Mouse (Mus musculus) heart, postnatal 4 days (tissue): ENCODE results near the gene Lgals12. TPM values are rescaled to one million over a fixed set of nuclear protein-coding genes. Genes with fewer than 3 reads are reported as not detected.

Experiments
- DNase-seq: peaks from one replicate; pipeline ENCODE4 v3.0.0; 2021
- total RNA-seq, 2 experiments: library from RNA; stranded (reverse); gene quantifications; 2 replicates each; pipeline ENCODE4 v1.2.3; 2021

The Lgals12 gene
- total RNA-seq = under 1 TPM; 0.36 to 0.41 TPM

DNA sequence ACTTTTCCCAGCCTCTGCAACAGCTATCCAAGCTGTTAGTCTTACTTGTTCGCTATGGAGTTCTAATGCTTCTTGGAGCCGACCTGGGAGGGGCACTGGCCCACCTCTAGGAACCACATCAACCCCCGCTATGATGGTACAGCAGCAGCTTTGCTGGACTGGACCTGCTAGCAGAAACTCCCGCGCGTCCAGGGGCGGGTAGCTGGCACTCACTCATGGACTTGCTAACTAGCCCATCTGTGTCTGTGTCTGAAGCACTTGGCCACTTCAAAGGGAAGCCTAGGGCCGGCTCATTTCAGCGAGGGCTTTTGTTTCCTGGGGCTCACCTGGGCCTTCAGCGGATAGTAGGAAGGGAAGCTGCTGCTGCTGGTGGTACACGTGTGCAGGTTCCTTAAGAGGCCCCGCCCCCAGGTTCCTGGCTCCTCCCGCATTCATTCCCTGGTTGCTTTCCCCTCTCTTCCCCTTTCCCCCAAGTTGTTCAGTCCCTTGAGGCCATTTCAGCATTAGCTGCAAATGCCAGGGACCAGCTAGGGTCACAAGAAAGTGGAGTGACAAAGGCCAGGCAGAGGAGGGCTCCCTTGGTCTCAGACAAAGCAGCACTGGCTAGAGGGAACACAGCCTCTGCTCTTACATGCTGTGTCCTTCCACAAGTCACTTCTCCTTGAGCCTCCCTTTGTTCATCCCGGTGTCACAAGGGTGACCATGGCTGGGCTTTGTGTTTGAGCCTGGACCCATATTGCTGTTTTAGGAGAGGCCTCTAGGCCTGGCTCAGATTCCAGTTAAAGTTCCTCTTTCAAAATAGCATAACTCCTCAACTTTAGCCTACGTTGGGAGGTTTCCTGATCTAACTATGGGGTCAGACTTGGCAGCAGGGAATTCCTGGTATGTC lies at the start of gene Lgals12:
Gene Lgals12 (minus strand): TSS at position 393 of the 889 bp plus-strand sequence.
- peak; percentile 21 for DNase-seq

DNA sequence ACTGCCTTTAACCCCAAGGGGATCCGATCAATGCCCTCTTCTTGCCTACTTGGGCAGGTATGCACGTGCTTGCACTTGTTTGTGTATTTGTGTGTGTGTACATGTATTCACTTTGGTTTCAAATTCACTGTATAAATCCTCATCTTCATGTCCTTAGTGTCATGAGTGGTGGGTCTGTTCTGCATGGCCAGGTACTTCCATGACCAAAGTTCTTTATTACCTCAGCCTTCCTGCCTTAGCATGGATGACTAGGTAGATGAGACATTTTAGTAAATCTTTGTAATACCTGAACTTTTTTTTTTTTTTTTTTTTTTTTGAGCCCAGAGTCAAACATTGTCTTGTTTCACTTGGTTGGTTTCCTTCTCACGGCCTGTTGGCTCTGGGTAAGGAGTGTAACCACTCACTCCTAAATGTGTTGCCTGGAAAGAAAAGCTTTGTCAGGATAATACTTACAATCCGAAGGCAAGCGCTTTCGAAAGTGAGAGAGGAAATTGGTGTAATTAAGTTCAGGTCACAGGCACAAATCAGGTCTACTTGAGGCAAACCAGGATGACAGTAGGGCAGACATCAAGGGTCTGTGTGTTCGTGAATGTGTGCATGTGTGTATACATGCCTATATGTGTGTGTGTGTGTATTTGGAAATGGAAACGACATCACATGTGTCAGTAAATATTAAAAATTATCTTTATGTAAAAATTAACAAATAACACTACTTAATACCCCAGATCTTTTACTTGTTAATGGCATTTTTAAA lies 42.1 kb upstream of the Lgals12 start:
- DNase-seq = no peak

DNA sequence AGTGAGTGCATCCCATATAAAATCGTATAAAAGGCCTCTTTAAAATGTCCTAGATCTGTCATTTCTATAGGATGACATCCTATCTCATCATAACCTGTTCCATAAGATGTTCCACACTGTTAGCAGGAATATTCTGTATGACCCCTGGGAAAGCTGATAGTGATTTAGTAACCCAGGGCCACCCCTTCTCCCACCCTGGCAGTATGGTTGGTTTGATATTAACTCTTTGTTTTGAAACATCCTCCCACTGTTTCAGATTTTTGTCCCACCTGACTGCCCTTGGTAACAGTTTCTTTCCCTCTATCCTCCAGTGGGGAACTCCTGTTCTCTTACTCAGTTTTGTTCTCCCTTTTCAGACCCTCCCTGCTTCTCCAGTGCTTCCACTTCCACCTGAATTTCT lies 26.8 kb upstream of the Lgals12 start:
- no peak for DNase-seq

DNA sequence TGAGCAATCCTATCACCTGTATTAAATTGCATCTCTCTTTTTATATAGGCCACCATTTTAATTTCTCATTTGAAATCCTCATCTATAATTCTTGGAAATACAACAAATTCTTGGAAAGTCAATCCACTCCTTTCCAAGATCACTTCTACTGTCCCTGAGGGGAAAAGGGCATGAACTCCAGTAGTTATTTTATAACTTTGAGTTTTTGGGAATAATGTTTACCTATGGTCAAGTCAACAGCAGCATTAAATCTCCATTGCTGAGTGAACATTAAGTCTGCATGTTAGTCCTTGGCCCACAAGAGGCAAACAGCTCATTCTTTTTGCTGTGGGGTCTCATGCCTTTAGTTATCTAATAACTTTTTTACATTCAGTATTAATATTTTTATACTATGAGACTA lies 26.0 kb upstream of the Lgals12 start:
- no peak for DNase-seq

DNA sequence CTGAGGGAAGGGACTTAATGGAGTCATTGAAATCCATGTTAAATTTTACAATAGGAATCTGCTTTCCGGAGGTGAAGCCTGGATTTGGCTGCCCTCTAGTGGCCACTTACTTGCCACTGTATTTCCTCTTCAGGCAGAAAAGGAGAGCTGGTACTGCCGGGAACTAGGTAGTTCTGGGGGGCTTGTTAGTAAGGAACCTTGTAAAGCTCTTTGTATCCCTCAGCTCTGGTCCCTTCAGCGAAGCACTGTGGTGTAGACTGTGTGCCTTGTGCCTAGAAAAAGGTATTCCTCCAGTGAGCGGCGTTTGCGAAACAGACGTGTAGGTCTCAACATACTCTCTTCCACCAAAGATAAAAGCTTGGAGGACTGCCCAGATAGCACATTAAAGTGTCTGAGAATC lies 10.7 kb upstream of the Lgals12 start:
- peak; percentile 75 for DNase-seq

DNA sequence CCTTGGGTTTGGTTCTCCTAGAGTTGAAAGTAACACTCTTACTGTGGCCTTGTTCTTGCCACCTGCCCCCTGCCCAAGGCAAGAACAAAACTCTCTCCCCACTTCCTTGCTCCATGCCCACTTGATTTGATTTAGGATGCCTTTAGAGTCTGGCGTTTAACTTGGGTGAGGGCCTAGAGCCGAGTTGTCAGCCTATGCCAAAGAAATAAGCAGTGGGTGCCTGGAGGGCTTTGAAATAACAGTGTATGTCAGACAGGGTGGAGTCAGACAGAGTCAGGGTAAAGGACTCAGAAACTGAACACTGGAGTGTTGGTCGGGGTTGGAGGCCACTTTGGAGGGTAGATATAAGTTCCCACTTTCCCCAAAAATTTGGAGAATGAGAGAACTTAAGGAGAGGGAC lies 10.1 kb upstream of the Lgals12 start:
- no peak for DNase-seq

DNA sequence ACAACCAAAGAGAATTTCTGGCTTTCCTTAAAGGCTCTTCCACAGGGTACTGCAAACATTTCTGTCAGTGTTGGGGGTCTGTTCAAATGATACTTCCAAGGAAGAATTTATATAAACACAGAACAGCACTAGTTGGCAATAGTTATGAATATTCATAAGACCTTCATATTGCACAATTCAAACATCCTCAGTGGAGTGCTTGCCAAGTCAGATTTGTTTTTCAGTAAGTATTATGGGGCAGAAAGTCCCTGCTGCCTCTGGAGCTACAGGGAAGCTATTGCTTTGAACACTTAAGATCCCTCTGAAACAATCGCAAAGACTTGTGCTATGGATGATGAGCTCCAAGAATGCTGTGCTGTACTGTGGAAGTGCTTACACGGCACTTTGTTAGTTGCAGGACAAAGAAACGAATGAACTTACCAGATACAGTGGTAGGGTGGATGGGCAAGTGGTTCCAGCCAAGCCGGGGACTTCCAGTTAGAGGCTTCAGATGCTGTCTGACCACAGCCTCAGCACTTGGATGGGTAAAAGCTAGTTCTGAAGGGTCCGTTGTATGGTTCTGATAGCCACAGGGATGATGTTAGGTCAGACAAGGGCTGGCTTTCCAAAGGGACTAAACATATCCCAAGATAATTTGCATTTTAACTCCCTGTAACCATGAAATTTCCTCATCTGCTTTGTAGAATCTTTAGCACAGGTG lies 9.4 kb upstream of the Lgals12 start:
- DNase-seq = no peak

DNA sequence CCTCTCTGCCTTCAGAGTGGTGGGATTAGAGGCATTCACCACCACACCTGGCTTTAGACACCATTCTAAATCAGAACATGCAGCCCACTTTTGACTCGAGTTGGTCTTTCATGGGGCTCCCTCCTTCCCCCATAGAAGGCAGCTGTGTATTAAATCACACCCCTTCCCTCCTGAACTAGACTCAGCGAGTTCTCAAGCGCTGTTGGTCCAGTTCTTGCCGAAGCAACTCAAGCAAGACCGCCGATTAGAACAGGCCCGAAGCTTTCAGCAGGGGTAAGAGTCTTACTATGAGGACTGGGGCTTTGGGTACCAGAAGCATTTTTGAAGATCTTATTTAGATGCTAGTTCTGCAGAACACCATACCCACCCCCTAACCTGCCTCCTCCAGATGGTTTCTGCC lies 6.2 kb upstream of the Lgals12 start:
- DNase-seq = no peak

DNA sequence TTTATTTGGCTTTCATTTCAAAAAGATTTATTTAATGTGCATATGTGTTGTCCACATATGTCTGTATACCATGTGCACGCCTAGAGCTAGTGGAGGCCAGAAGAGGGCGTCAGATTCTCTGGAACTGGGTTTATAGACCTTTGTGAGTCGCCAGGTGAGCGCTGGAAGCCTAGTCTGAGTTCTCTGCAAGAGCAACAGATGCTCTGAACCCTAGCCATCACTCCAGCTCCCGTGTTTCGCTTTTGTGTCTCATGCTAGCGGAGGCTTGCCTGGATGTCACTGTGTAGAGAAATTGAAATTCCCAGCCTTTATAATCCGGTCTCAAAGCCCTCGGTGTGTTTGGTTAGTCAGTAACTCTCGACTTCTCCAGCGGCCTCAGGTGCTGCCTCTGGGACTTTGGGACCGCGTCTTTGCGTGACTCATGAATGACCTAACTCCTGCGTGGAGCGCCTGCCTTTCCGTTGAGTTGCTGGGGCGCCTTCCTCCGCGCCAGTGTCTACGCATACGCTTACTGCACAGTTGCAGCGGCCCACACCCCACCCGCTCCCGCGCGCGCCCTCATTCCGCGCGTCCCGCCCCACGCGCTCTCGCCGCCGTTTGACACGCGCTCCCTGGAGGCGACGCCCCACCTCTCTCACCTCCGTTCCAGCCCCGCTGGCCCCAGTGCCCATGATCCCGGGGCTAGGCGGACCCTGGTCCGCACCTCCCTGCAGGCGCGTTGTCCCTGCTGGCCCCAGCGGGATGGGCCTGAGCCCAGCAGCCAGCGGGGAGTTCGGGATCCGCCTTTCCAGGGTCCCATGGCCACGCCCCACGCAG lies 5.2 kb upstream of the Lgals12 start, which contains the start of gene Hrasls5:
Gene Hrasls5 (plus strand): TSS at position 600 of the 816 bp plus-strand sequence.
- no peak for DNase-seq

DNA sequence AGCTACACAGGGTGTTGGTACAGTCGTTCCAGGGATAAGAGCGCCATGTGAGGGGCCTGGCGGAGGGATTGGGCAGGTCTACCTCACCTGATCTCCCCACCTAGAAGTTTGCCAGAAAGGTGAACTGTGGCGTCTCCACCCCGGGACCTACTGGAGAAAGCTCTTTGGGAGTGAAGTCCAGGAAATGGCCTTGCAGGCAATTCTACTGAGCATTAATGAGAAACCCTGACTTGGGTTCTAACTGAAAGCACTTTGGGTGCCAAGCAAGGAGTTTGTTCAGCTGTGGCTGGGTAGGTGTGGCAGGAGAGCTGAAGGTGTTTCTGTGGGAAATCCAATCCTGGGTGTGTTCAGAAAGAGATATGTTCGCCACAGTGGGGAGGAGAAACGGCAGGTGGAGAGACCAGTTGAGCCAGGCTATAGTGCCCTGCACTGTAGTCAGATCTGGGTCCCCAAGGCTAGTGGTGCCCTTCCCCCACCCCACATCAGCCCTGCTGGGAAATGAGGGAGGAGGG lies 753 bp upstream of the Lgals12 start:
- DNase-seq = peak; percentile 3

DNA sequence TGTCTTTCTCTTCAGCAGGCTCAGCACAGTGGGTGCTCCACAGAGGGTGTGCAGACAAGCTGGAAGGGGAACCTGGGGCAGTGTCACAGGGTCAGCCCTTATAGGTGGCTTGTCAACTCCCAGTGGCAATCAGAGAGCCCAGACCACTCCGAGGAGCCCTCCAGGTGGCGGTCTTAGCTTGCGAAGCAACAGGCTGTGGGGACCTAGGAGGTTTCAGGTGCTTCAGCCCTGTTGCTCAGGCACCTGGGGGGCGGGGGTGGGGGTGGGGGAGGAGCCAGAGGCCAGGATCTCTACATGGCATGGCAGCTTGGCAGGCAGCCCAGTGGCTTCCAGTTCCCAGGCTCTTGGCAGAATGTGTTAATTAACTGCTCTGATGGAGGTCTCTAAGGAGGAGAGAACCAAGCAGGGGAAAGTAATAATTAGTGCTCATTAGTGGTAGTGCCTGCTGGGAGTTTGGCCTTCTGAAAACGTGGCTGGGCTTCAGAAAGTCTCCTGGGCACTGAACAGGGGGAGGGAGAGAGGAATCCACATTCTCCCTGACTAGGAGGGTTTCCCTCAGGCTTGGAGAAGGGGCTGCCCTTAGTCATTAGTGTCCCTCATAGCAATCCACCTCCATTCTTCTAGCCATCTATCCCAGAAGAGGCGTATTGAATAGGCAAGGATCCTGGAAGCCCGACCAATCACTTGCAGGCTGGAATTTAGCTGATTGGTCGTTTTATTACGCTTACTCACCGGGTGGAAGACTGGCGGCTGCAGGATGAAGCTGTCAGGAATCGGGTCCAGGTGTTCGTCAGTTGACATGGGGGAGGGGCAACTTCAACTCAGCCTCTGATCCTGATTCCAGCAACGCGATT lies 836 bp downstream of the Lgals12 start:
- peak; percentile 66 for DNase-seq

DNA sequence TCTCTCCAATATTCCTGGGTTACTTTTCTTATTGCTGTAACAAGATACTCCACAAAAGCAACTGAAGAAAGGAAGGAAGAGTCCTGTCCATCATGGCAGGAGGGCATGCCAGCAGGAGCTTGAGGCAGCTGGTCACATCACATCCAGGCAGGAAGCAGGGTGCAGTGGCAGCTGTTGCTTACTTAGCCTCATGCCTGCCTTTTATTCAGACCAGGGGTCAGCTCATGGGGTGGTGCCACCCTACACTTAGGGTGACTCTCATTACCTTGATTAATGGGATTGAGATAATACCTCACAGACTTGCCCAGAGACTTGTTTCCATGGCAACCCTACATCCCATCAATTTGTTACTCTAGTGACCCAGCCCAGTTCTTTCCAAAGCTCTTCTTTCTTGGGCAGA lies 2.0 kb downstream of the Lgals12 start:
- no peak for DNase-seq

DNA sequence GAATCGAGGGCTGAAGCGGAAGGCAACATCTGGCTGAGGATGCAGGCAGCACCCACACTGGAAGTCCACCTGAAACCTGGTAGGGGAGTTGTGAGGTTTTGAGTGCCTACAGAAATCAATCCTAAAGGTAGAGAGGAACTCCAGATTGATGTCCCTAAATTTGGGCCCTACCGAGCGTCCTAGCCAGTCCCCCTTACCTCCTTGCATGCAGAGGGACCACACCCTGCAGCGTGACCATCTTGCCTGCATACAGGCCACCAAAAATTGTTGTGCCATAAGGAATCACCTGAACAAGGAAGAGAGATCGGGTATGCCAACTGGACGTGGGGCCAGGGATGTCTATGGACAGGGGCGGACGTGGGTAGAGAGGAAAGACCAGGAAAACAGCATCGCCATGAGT lies 2.9 kb downstream of the Lgals12 start:
- no peak for DNase-seq

DNA sequence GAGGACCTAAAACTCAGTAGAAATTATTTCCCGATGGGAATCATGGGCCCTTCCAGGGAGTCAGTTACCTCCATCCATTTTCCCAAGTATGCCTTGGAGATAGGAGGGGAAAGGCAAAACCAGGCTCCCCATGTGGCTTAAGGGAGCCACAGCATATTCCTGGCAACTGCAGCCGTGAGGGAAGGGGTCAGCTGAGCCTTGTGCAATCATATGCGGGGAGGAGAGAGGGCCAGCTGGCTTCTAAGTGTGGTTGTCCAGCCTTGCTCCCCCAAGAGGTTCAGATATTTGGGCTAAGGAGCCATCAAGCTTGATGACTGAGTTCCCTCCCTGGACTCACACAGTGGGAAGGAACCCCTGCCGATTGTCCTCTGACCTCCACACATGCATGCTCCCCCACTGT lies 5.4 kb downstream of the Lgals12 start:
- DNase-seq = no peak

DNA sequence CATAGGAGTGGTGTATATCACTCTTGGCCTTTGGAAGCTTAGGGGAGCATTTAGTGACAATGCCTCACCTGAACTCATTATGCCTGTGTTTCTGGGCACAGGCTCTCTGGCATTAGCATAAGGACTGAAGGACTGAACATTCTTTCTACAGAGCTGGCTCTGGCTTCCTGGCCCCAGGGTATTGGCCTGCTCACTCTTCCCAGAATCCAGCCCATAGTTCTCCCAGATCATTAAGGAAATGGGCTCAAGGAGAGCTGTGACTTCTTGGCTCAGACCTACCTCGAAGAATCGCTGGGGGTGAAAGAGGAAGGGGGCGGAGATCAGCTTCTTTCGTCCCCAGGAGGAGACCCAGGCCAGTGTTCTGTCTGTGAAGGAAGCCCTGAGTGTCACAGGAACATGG lies 8.5 kb downstream of the Lgals12 start:
- no peak for DNase-seq

DNA sequence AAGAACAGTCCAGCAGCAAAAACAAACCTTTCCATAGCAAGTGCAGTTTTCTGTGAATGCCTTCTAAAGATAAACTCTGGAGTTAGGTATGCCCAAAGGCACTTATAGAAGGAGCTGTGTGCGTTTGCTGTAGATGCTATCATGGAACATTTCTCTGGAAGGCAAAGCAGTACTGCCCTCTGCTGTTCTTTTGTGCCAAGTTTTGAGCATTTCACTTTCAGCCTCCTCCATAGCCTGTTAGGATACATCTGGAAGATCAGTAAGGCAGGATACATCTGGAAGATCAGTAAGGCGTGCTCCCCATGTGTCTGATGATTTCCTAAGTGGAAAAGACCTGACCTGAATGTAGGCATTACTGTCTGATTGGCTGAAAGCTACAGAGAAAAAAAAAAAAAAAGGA lies 11.5 kb downstream of the Lgals12 start:
- peak; percentile 51 for DNase-seq

DNA sequence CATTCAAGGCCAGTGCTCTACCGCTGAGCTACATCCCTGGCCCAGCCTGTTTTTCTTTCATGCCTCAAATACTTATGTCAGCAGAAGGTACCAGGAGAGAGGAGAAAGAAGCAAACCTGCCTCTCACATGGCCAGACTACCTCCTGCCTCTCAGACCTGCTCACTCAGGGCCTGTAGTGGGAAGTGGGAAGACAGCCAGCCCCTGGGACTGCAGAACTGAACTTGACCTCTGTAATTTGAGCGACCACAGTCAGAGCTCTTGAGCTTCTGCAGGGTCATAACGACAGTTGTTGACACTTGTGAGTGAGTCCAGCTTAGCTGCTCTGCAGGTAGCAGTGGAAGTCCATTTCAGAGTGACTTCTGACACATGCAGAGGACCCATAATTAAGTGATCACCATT lies 15.0 kb downstream of the Lgals12 start:
- peak; percentile 63 for DNase-seq

DNA sequence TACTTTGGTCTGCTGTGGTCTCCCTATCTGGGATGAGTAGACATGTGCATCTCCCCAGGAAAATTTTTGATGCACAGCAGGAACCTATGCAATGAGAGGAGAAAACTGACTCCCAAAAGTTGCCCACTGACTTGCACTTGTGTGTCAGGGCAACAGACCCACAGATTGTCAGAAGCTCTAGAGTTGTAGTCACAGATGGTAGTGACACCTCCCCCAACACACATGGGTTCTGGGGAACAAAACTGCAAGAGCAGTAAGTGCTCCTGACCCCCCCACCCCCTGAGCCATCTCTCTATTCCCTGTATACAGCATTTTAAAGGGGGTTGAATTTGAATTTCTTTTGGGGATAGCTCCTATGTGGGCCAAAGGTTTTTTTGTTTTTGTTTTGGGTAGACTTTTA lies 16.2 kb downstream of the Lgals12 start:
- DNase-seq = no peak

DNA sequence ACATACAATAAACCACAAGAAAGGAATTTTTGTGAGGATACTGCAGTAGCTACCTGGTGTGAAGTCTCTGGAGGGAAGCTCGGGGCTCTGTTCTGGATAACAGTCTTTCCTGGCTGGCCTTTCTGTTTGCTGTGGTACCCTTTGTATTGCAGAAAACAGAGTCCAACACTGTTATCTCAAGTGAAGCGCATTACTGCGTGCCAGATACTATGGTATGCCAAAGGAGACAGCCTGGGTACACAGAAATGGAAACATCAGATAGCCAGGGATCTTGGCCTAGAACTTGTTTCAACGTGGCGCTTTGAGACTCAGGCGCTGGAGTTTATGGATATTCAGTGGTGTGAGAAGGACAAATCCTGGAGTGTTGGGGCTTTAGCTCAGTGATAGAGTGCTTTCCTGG lies 21.2 kb downstream of the Lgals12 start:
- no peak for DNase-seq

DNA sequence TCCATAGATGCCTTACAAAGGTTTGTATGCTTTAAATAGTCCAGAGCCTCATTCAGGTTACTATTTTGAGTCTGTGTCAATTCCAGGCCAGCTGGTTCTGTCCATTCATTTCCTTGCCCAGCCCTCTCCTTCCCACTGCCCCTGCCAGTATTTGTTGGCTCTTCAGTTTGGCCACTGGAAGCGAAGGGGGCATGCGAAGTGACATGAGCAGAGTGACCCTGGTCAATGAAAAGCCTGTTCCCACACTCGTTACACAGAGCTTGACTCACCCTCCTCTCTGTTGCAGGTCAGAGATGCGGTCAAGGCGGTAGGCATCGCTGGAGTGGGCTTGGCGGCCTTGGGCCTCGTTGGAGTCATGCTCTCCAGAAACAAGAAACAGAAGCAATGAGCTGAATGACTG lies 21.7 kb downstream of the Lgals12 start:
- DNase-seq = no peak

DNA sequence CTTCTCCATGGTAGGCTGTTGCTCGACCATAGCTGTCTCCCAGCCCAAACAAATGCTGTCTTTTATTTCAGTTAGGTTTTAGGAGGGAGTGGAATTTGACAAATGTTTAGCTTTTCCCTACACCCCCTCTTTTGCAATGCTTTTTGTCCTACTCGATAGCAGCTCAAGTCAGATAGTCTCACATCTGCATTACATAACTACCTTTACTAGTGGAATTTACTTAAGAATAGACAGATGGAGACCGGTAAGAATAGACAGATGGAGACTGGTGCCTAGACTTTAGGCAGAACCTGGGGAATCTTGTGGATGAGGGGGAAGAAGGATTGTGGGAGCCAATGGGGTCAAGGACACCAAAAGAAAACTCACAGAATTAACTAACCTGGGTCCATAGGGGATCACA lies 23.4 kb downstream of the Lgals12 start:
- no peak for DNase-seq
